Mouse (Mus musculus) lung, embryonic 14.5 days (tissue): ENCODE measurements at regions not wholly inside any gene's neighbourhood (a gene's known extent, or its start where the extent isn't known, plus 50 kb on each side); places are given as distances from the start of the nearest gene placed in this dataset.

Experiments used
- ATAC-seq: fragments of 200-750 bp; cut with Nextera tagmentation; 2 replicates; pipeline ENCODE4 v1.8.0; 2017; ENCODE audit warnings: mild to moderate bottlenecking, moderate TSS enrichment, moderate library complexity; ENCODE audit not compliant: insufficient read depth
- DNase-seq: peaks from one replicate; pipeline ENCODE4 v3.0.0-alpha.2; 2015
- H3K27ac ChIP-seq: fragments of 300-500 bp; sonication (generic); 2 replicates; pipeline ENCODE4 v1.5.1; 2014; ENCODE audit warnings: low read depth, mild to moderate bottlenecking, moderate library complexity
- H3K27me3 ChIP-seq: fragments of 300-500 bp; sonication (generic); 2 replicates; pipeline ENCODE4 v1.6.1; 2014; ENCODE audit warnings: low read length, control low read depth; ENCODE audit not compliant: insufficient read depth
- H3K36me3 ChIP-seq: fragments of 300-500 bp; sonication (generic); 2 replicates; pipeline ENCODE4 v1.6.1; 2014; ENCODE audit warnings: control low read depth; ENCODE audit not compliant: insufficient read depth
- H3K4me1 ChIP-seq: fragments of 300-500 bp; sonication (generic); 2 replicates; pipeline ENCODE4 v1.6.1; 2014; ENCODE audit warnings: antibody characterized with exemption, control low read depth; ENCODE audit not compliant: insufficient read depth
- H3K4me2 ChIP-seq: fragments of 300-500 bp; sonication (generic); 2 replicates; pipeline ENCODE4 v1.6.1; 2014; ENCODE audit warnings: mild to moderate bottlenecking
- H3K4me3 ChIP-seq: fragments of 300-500 bp; sonication (generic); 2 replicates; pipeline ENCODE4 v1.5.1; 2014; ENCODE audit warnings: low read depth, low read length
- H3K9ac ChIP-seq: fragments of 300-500 bp; sonication (generic); 2 replicates; pipeline ENCODE4 v1.6.1; 2014
- H3K9me3 ChIP-seq: fragments of 300-500 bp; sonication (generic); 2 replicates; pipeline ENCODE4 v1.6.1; 2016; ENCODE audit warnings: low read depth, low read length, control low read depth
- CTCF ChIP-seq: IDR thresholded peaks from 2 replicates; pipeline ENCODE4 v1.5.1; 2016; ENCODE audit warnings: antibody characterized with exemption, low read depth
- WGBS: fragments of 180-500 bp; shearing (Covaris S2); extraction: QIAGEN DNeasy Blood & Tissue Kit; methylation state at CpG from one replicate; pipeline ENCODE4 v1.1.7; 2014; 5-methylcytosine and 5-hydroxymethylcytosine counted together

GRCm38 (mm10) chr7:37361802-37362441 lies 411.5 kb downstream of the Zfp536 start:
- DNase-seq (peak; percentile 78), ATAC-seq (peak; percentile 35; the same call in 1 of the 2 replicates)
- Histone ChIP-seq H3K27me3 (no peaks in the 10 kb centered on the region), H3K4me2 (peak overlapping the region; percentile 69), H3K9ac (peak overlapping the region; percentile 42), H3K36me3 (no peaks in the 10 kb centered on the region), H3K4me1 (peaks cover 5% of the 10 kb centered on the region; the same call in 1 of the 2 replicates), H3K4me3 (peak overlapping the region; percentile 38), H3K9me3 (no peaks in the 10 kb centered on the region), H3K27ac (peak overlapping the region; percentile 90)
- TF ChIP-seq CTCF = no peak
- 3% methylated on average over 16 of the region's 16 CpGs for WGBS

- 22% methylated on average over 8 of the region's 8 CpGs for WGBS
- peak overlapping the region; percentile 69 for H3K4me2 ChIP-seq
- no peaks in the 10 kb centered on the region for H3K9me3 ChIP-seq
- no peaks in the 10 kb centered on the region for H3K36me3 ChIP-seq
- no peak overlapping the region for H3K4me3 ChIP-seq
- no peak for TF ChIP-seq CTCF
- H3K27me3 ChIP-seq = no peaks in the 10 kb centered on the region
- H3K4me1 ChIP-seq = peaks cover 5% of the 10 kb centered on the region; the same call in 1 of the 2 replicates
- no peak overlapping the region for H3K9ac ChIP-seq
- ATAC-seq (no peak), DNase-seq (peak; percentile 65)
- peak overlapping the region; percentile 90 for H3K27ac ChIP-seq
Observed at GRCm38 (mm10) chr7:37362879-37363278, 410.6 kb downstream of the Zfp536 start.

- Histone ChIP-seq H3K4me3 (no peak overlapping the region), H3K27me3 (no peaks in the 10 kb centered on the region), H3K36me3 (no peaks in the 10 kb centered on the region), H3K4me1 (peaks cover 5% of the 10 kb centered on the region; the same call in 1 of the 2 replicates), H3K9me3 (no peaks in the 10 kb centered on the region), H3K27ac (peak overlapping the region; percentile 90), H3K4me2 (peak overlapping the region; percentile 40; the same call in 1 of the 2 replicates), H3K9ac (no peak overlapping the region)
- no peak for TF ChIP-seq CTCF
- 11% methylated on average over 10 of the region's 10 CpGs for WGBS
- ATAC-seq = 0 out of 2 replicates have a peak, but pooled peaks have one; percentile 15
- DNase-seq = no peak
Observed at GRCm38 (mm10) chr7:37363629-37364175, 409.7 kb downstream of the Zfp536 start.

GRCm38 (mm10) chr7:37364221-37364620 lies 409.2 kb downstream of the Zfp536 start:
- ATAC-seq (no peak), DNase-seq (peak; percentile 62)
- peak overlapping the region; percentile 19; the same call in 1 of the 2 replicates for H3K27ac ChIP-seq
- 36% methylated on average over 9 of the region's 9 CpGs for WGBS
- no peak overlapping the region for H3K9ac ChIP-seq
- H3K4me3 ChIP-seq = no peak overlapping the region
- no peaks in the 10 kb centered on the region for H3K27me3 ChIP-seq
- H3K9me3 ChIP-seq = no peaks in the 10 kb centered on the region
- no peak for TF ChIP-seq CTCF
- H3K36me3 ChIP-seq = no peaks in the 10 kb centered on the region
- no peak overlapping the region for H3K4me2 ChIP-seq
- H3K4me1 ChIP-seq = peaks cover 5% of the 10 kb centered on the region; the same call in 1 of the 2 replicates

GRCm38 (mm10) chr7:37366006-37366405 lies 407.4 kb downstream of the Zfp536 start:
- ATAC-seq = no peak
- Histone ChIP-seq H3K9me3 (no peaks in the 10 kb centered on the region), H3K4me1 (peaks cover 5% of the 10 kb centered on the region; the same call in 1 of the 2 replicates), H3K9ac (no peak overlapping the region), H3K4me3 (no peak overlapping the region), H3K4me2 (no peak overlapping the region), H3K27me3 (no peaks in the 10 kb centered on the region), H3K27ac (no peak overlapping the region; the same call in 1 of the 2 replicates), H3K36me3 (no peaks in the 10 kb centered on the region)
- TF ChIP-seq CTCF = no peak
- peak; percentile 74 for DNase-seq
- 35% methylated on average over 19 of the region's 19 CpGs for WGBS

GRCm38 (mm10) chr7:37369698-37370097 lies 403.7 kb downstream of the Zfp536 start:
- H3K4me3 ChIP-seq = no peak overlapping the region
- 49% methylated on average over 4 of the region's 4 CpGs for WGBS
- no peak for DNase-seq
- no peaks in the 10 kb centered on the region for H3K4me1 ChIP-seq
- no peak overlapping the region for H3K4me2 ChIP-seq
- H3K9me3 ChIP-seq = no peaks in the 10 kb centered on the region
- H3K27me3 ChIP-seq = no peaks in the 10 kb centered on the region
- no peak overlapping the region for H3K27ac ChIP-seq
- H3K9ac ChIP-seq = no peak overlapping the region
- H3K36me3 ChIP-seq = no peaks in the 10 kb centered on the region
- TF ChIP-seq CTCF = peak; percentile 68
- ATAC-seq = no peak

- H3K36me3 ChIP-seq = no peaks in the 10 kb centered on the region
- no peak overlapping the region for H3K9ac ChIP-seq
- H3K27ac ChIP-seq = no peak overlapping the region; the same call in 1 of the 2 replicates
- WGBS = 8% methylated on average over 11 of the region's 11 CpGs
- peak overlapping the region; percentile 2; the same call in 1 of the 2 replicates for H3K4me2 ChIP-seq
- peaks cover 5% of the 10 kb centered on the region; the same call in 1 of the 2 replicates for H3K4me1 ChIP-seq
- DNase-seq (peak; percentile 93), ATAC-seq (peak; percentile 67)
- H3K9me3 ChIP-seq = no peaks in the 10 kb centered on the region
- H3K27me3 ChIP-seq = no peaks in the 10 kb centered on the region
- H3K4me3 ChIP-seq = no peak overlapping the region
- peak; percentile 99 for TF ChIP-seq CTCF
Observed at GRCm38 (mm10) chr7:37373864-37374263, 399.6 kb downstream of the Zfp536 start.
